Mouse (Mus musculus): ENCODE data around the gene Tomm6. TPM values are rescaled to one million over a fixed set of nuclear protein-coding genes. Genes with fewer than 3 reads are reported as not detected.
A peak's percentile ranks its signal among the peaks of the same experiment; 100 is the strongest.

The Tomm6 gene
- total and polyA plus RNA-seq, 3 experiments: 81.3 to 242 (median 223) TPM

DNA sequence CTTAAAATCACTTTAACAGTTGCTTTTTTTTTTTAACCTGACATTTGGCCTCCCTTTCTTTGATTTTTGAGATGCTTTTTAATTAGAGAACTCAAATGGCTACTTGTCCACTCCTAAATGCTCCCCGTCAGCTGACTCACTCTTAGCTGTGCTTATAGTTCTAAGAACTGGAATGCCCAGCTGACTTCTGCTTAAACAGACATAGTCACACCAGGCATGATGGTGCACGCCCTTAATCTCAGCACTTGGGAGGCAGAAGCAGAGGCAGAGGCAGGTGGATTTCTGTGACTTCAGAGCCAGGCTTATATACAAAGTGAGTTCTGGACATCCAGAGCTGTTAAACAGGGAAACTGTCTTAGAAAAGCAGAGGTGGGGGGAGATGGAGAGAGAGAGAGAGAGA, 36.2 kb downstream of the Tomm6 start:
- no peak for DNase-seq

- DNase-seq: no peak
Measured at GRCm38 (mm10) chr17:47648966-47649365, 39.2 kb downstream of the Tomm6 start.

DNA sequence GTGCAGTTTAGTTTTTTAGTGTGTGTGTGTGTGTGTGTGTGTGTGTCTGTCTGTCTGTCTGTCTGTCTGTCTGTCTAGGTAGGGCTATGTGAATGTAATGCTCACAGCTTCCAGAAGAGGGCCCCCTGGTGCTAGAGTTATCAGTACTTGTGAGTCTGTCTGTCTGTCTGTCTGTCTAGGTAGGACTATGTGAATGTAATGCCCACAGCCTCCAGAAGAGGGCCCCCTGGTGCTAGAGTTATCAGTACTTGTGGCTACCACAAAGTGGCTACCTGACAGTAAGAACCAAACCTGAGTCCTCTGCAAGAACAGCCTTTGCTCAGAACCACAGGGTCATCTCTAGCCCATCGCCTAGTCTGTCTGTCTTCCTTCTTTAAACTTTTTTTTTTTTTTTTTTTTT, 41.5 kb downstream of the Tomm6 start:
- DNase-seq: peak; percentile 46

DNA sequence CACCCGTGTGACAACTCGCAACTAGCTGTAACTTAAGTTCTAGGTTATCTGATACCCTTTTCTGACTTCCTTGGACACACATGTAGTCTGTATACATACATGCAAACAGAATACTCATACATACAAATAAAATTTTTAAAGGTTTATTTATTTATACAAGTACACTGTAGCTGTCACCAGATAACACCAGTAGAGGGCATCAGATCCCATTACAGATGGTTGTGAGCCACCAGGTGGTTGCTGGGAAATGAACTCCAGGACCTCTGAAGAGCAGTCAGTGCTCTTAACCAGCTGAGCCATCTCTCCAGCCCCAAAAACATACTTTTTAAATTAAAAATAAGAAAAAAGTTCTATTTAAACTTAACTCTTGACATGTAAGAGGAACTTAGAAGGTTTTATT, 45.2 kb downstream of the Tomm6 start:
- no peak for DNase-seq

Other genes with a start within 250 kb of the Tomm6 start
- 10 to 100 TPM; 19.5 to 19.8 TPM for gene Taf8, start 186.1 kb downstream of the Tomm6 start, total RNA-seq (2021)
- gene Taf8, start 186.1 kb downstream of the Tomm6 start, polyA plus RNA-seq (2012; rRNA removed): 12.5 and 15.6 TPM in 2 replicates
- gene Ccnd3, start 183.3 kb downstream of the Tomm6 start, total RNA-seq (2021): 100 to 1,000 TPM; 326 to 471 TPM
- 1,307 and 1,375 TPM in 2 replicates for gene Ccnd3, start 183.3 kb downstream of the Tomm6 start, polyA plus RNA-seq (2012; rRNA removed)
- 10 to 100 TPM; 17.6 to 22.5 TPM for gene Bysl, start 76.9 kb downstream of the Tomm6 start, total RNA-seq (2021)
- 9.4 and 11.7 TPM in 2 replicates for gene Bysl, start 76.9 kb downstream of the Tomm6 start, polyA plus RNA-seq (2012; rRNA removed)
- 10 to 100 TPM; 32.9 to 40.6 TPM for gene Med20, start 76.8 kb downstream of the Tomm6 start, total RNA-seq (2021)
- 15.2 and 17.4 TPM in 2 replicates for gene Med20, start 76.8 kb downstream of the Tomm6 start, polyA plus RNA-seq (2012; rRNA removed)
- gene Gm20517, start 76.8 kb downstream of the Tomm6 start, total RNA-seq (2021): 1 to 10 TPM; 2.1 to 2.8 TPM
- gene Gm20517, start 76.8 kb downstream of the Tomm6 start, polyA plus RNA-seq (2012; rRNA removed): 1.8 and 3.1 TPM in 2 replicates
- 1 to 10 TPM; 4.6 to 4.8 TPM for gene Usp49, start 57.7 kb downstream of the Tomm6 start, total RNA-seq (2021)
- 5.4 and 6.6 TPM in 2 replicates for gene Usp49, start 57.7 kb downstream of the Tomm6 start, polyA plus RNA-seq (2012; rRNA removed)
- gene Frs3, start 644 bp upstream of the Tomm6 start, total RNA-seq (2021): 1 to 10 TPM; 2.6 to 6.9 TPM
- gene Frs3, start 644 bp upstream of the Tomm6 start, polyA plus RNA-seq (2012; rRNA removed): 18.6 and 21.6 TPM in 2 replicates
- gene Gm21981, start 6.1 kb upstream of the Tomm6 start, total RNA-seq (2021): under 1 TPM; 0.43 to 0.86 TPM
- gene Gm21981, start 6.1 kb upstream of the Tomm6 start, polyA plus RNA-seq (2012; rRNA removed): 0.44 and 1.1 TPM in 2 replicates
- 1 to 10 TPM; 3.5 to 3.7 TPM for gene Prickle4, start 6.3 kb upstream of the Tomm6 start, total RNA-seq (2021)
- gene Prickle4, start 6.3 kb upstream of the Tomm6 start, polyA plus RNA-seq (2012; rRNA removed): 10.6 and 13.7 TPM in 2 replicates
- gene Pgc, start 38.5 kb upstream of the Tomm6 start, total RNA-seq (2021): not detected
- 1.6 and 27.4 TPM in 2 replicates for gene Pgc, start 38.5 kb upstream of the Tomm6 start, polyA plus RNA-seq (2012; rRNA removed)
- gene Tfeb, start 48.6 kb upstream of the Tomm6 start, total RNA-seq (2021): 10 to 100 TPM; 14.7 to 24.5 TPM
- 65.7 and 100.0 TPM in 2 replicates for gene Tfeb, start 48.6 kb upstream of the Tomm6 start, polyA plus RNA-seq (2012; rRNA removed)
- 1 to 10 TPM; 1.2 to 2.1 TPM for gene Mdfi, start 146.3 kb upstream of the Tomm6 start, total RNA-seq (2021)
- 15.8 and 24.2 TPM in 2 replicates for gene Mdfi, start 146.3 kb upstream of the Tomm6 start, polyA plus RNA-seq (2012; rRNA removed)
- 10 to 100 TPM; 21.8 to 25.3 TPM for gene Foxp4, start 236.3 kb upstream of the Tomm6 start, total RNA-seq (2021)
- 61.2 and 76.5 TPM in 2 replicates for gene Foxp4, start 236.3 kb upstream of the Tomm6 start, polyA plus RNA-seq (2012; rRNA removed)